Mouse (Mus musculus) spleen, adult 18-20 months (tissue): ENCODE results near the gene Sdf2.
A peak's percentile ranks its signal among the peaks of the same experiment; 100 is the strongest.
"Not testable (repeated sequence)": the region's sequence is repeated elsewhere in the genome, so short reads cannot be mapped to it uniquely, and the experiment has no call there.

Source experiments
- DNase-seq, 2 experiments: peaks; one replicate each; pipeline ENCODE4 v3.0.0; 2022; ENCODE audit warnings: mixed read lengths in 2 of 2

The Sdf2 gene

GRCm38 (mm10) chr11:78262550-78262949 is 17.0 kb downstream of the Sdf2 start:
- peak; percentile 18 to 46 for DNase-seq

- DNase-seq, result no peak
Measured at GRCm38 (mm10) chr11:78265571-78265970, 20.0 kb downstream of the Sdf2 start.

GRCm38 (mm10) chr11:78271986-78272385 is 26.4 kb downstream of the Sdf2 start:
- DNase-seq, result no peak

GRCm38 (mm10) chr11:78275596-78275995 is 30.1 kb downstream of the Sdf2 start:
- DNase-seq, result no peak

- not testable (repeated sequence) for DNase-seq
Measured at GRCm38 (mm10) chr11:78276169-78276568, 30.6 kb downstream of the Sdf2 start.

- DNase-seq, result no peak
Measured at GRCm38 (mm10) chr11:78278853-78279252, 33.3 kb downstream of the Sdf2 start.

GRCm38 (mm10) chr11:78279586-78279985 is 34.0 kb downstream of the Sdf2 start:
- DNase-seq, result no peak

- no peak for DNase-seq
Measured at GRCm38 (mm10) chr11:78289146-78289763, 43.7 kb downstream of the Sdf2 start.

- no peak for DNase-seq
Measured at GRCm38 (mm10) chr11:78290654-78291053, 45.1 kb downstream of the Sdf2 start, which contains the start of gene BC030499. Gene BC030499 (plus strand): TSS chr11:78290841.

- no peak for DNase-seq
Measured at GRCm38 (mm10) chr11:78294585-78294984, 49.0 kb downstream of the Sdf2 start.

- DNase-seq, result no peak
Measured at GRCm38 (mm10) chr11:78300917-78301316, 55.4 kb downstream of the Sdf2 start.

- DNase-seq, result peak; percentile 77 to 89
Measured at GRCm38 (mm10) chr11:78301357-78302084, 56.0 kb downstream of the Sdf2 start, which contains the start of gene Spag5. Gene Spag5 (plus strand): TSS chr11:78301529.
